Mouse (Mus musculus) splenic B cell, adult 2 months (primary cell): Measurements from ENCODE around the gene Coro1a.
"Not testable (repeated sequence)": the region's sequence is repeated elsewhere in the genome, so short reads cannot be mapped to it uniquely, and the experiment has no call there.

Experiments
- DNase-seq: peaks from one replicate; pipeline ENCODE4 v3.0.0-alpha.2; 2011; ENCODE audit warnings: low read depth, low spot score
- H3K27me3 ChIP-seq: 2 replicates; pipeline ENCODE4 v1.6.1; 2012; ENCODE audit warnings: mild to moderate bottlenecking, low read length, moderate library complexity, mixed read lengths; ENCODE audit not compliant: control insufficient read depth, poor library complexity, insufficient read depth, severe bottlenecking
- H3K36me3 ChIP-seq: 2 replicates; pipeline ENCODE4 v1.6.1; 2012; ENCODE audit warnings: mild to moderate bottlenecking, low read length, moderate library complexity, mixed read lengths; ENCODE audit not compliant: control insufficient read depth, poor library complexity, insufficient read depth, severe bottlenecking

The Coro1a gene

GRCm38 (mm10) chr7:126700063-126701015, 7.2 kb downstream of the Coro1a start:
- Histone ChIP-seq H3K36me3 (peaks cover 34% of the 10 kb centered on the region), H3K27me3 (no peaks in the 10 kb centered on the region)
- DNase-seq = no peak

GRCm38 (mm10) chr7:126697838-126698237, 9.7 kb downstream of the Coro1a start:
- no peak for DNase-seq
- H3K27me3 ChIP-seq = no peaks in the 10 kb centered on the region
- H3K36me3 ChIP-seq = peaks cover 34% of the 10 kb centered on the region

GRCm38 (mm10) chr7:126696886-126697285, 10.7 kb downstream of the Coro1a start:
- no peaks in the 10 kb centered on the region for H3K27me3 ChIP-seq
- DNase-seq = no peak
- peaks cover 30% of the 10 kb centered on the region for H3K36me3 ChIP-seq

- DNase-seq = no peak
- H3K27me3 ChIP-seq = no peaks in the 10 kb centered on the region
Observed at GRCm38 (mm10) chr7:126696303-126696702, 11.3 kb downstream of the Coro1a start.

GRCm38 (mm10) chr7:126695631-126696207, 11.9 kb downstream of the Coro1a start, which contains the start of gene Slx1b:
TSS of gene Slx1b (minus strand) at chr7:126695784.
- peaks cover 22% of the 10 kb centered on the region for H3K36me3 ChIP-seq
- DNase-seq = peak; percentile 93
- H3K27me3 ChIP-seq = no peaks in the 10 kb centered on the region

More at GRCm38 (mm10) chr7:126696303-126696702, 11.3 kb downstream of the Coro1a start:
- peaks cover 27% of the 10 kb centered on the region for H3K36me3 ChIP-seq

GRCm38 (mm10) chr7:126695210-126695611, 12.4 kb downstream of the Coro1a start, which contains the start of gene Bola2:
TSS of gene Bola2 (plus strand) at chr7:126695401.
- Histone ChIP-seq H3K36me3 (peaks cover 18% of the 10 kb centered on the region), H3K27me3 (no peaks in the 10 kb centered on the region)
- peak; percentile 85 for DNase-seq

GRCm38 (mm10) chr7:126694441-126695051, 13.0 kb downstream of the Coro1a start:
- Histone ChIP-seq H3K27me3 (no peaks in the 10 kb centered on the region), H3K36me3 (peaks cover 11% of the 10 kb centered on the region)
- DNase-seq = no peak

GRCm38 (mm10) chr7:126693781-126694180, 13.8 kb downstream of the Coro1a start:
- Histone ChIP-seq H3K36me3 (peaks cover 6% of the 10 kb centered on the region), H3K27me3 (no peaks in the 10 kb centered on the region)
- no peak for DNase-seq

- Histone ChIP-seq H3K27me3 (no peaks in the 10 kb centered on the region), H3K36me3 (peaks cover 4% of the 10 kb centered on the region)
- DNase-seq = peak; percentile 93
Observed at GRCm38 (mm10) chr7:126693256-126693655, 14.3 kb downstream of the Coro1a start.

GRCm38 (mm10) chr7:126692426-126692825, 15.2 kb downstream of the Coro1a start:
- no peak for DNase-seq
- Histone ChIP-seq H3K27me3 (no peaks in the 10 kb centered on the region), H3K36me3 (peaks cover 4% of the 10 kb centered on the region)

- no peaks in the 10 kb centered on the region for H3K27me3 ChIP-seq
- H3K36me3 ChIP-seq = peaks cover 3% of the 10 kb centered on the region
- DNase-seq = no peak
Observed at GRCm38 (mm10) chr7:126691676-126692075, 15.9 kb downstream of the Coro1a start.

GRCm38 (mm10) chr7:126690737-126691136, 16.9 kb downstream of the Coro1a start:
- DNase-seq = no peak
- H3K27me3 ChIP-seq = no peaks in the 10 kb centered on the region

GRCm38 (mm10) chr7:126689021-126689420, 18.6 kb downstream of the Coro1a start:
- Histone ChIP-seq H3K36me3 (peaks cover 3% of the 10 kb centered on the region), H3K27me3 (no peaks in the 10 kb centered on the region)
- no peak for DNase-seq

More at GRCm38 (mm10) chr7:126690737-126691136, 16.9 kb downstream of the Coro1a start:
- H3K36me3 ChIP-seq = peaks cover 3% of the 10 kb centered on the region

- H3K36me3 ChIP-seq, DNase-seq, H3K27me3 ChIP-seq: not testable (repeated sequence)
Observed at GRCm38 (mm10) chr7:126688156-126688555, 19.4 kb downstream of the Coro1a start.

- Histone ChIP-seq H3K36me3 (0 out of 2 replicates have a peak, but pooled peaks cover 1% of the 10 kb centered on the region), H3K27me3 (no peaks in the 10 kb centered on the region)
- DNase-seq = no peak
Observed at GRCm38 (mm10) chr7:126681221-126681620, 26.4 kb downstream of the Coro1a start.
